Mouse (Mus musculus): ENCODE measurements around the gene Prkg1.
"Not testable (repeated sequence)": the region's sequence is repeated elsewhere in the genome, so short reads cannot be mapped to it uniquely, and the experiment has no call there.

Gene Prkg1

DNA sequence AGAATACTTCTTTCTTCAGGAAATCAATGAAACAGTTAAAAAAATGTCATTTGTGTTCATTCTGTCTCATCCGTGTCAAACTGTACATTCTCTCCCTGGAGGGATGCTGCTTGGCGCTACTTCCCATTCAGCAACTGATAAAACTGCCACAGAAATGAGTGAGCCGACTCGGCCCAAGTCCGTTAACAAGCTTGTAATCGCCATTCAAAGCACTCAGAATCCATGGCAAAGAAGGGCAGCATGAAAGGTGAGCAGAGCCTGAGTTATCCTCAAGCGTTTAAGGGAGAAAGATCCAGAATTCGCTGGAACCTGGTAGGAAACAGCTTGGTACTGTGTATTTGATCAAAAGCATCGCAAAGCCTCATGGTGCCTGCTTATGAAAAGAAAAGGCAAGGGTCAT, 339.6 kb downstream of the Prkg1 start:
- DNase-seq: no peak

DNA sequence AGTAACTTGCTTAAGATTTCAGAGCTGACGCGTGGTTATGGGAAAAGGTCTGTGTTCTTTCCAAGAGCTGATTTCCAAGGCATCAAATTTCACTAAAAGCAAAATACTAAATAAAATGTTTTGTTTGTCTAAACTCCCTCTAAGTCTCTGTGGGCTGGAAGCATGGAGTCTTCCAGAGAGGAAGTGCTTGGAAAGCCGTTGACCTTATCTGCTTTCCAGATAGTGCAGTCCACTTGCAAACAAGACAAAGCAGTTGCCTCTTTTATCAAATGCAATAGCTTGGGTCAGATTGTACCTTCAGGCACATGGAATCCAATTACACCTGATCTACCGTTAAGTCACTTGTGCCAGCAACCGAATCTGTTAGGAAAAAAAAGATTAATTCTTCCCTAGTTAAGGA, 340.5 kb downstream of the Prkg1 start:
- DNase-seq: no peak

DNA sequence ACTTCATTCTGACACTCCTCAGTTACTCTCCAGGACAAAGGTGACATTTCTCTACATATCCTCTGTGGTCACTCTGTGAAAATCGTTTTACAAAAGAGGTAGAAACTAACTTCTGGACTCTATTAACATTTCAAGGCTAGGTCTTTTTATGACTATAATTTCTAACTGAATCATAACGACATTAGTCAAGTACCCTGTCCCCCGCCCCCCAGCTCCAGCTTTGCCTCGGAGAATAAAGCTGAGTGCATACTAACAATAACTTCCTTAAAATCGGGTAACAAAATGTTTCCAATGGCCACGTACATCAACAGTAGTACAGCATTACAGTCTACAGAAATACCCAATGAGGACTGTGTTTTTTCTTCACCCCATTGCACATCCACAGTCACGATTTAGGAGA, 351.3 kb downstream of the Prkg1 start:
- no peak for DNase-seq

DNA sequence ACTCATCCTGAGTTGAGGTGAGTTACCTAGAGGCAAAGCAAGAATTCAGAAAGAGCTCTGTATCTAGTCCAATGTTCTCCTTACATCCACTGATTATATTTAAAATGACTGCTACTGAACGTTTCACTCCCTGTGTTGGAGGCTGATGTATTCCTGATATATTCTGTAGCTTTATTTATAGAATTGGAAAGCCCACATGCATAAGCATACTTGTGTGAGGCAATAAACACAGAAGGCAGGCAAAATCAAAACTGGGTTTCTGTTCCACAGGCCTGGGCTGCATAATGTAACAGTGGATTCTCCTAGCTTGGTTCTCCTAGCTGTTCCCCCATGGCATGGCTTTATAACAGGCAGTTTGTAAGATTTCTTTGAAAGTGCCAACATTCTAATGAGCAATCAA, 368.7 kb downstream of the Prkg1 start:
- no peak for DNase-seq

DNA sequence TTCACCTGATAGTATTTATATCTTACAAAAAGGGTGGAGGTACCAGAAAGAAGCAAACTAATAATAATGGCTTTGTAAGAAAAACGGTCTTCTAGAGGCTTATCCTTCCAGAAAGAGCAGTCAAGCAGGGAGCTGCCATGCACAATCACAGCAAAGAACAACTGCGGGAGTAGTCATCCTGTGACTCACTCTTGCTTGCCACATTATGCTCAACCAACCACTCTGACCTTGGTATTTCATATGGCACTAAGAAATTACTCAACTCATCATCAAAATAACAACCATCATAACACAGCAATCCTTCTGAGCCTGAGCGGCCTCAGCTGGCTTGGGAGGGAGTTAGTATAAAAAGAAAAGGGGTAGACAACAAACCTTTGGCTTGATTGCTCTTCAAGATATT, 379.5 kb downstream of the Prkg1 start:
- DNase-seq: no peak

DNA sequence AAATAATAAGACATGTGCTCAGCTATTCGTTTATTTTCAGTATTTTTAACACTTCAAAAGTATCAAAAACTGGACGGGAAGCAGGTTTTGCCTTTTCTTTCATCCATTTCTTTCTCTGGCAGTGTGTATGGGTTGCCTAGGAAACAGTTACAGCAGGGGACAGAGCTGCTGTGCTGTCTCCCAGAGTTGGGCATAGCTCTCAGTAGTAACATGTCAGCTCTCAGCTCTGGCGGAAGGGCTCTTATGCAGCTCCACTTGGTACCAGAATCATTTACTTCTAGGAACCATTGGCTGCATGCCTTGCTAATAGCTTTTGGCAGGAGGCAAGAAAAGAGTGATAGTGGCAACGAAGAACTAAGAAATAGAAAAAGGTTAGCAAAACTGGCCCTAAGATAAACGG, 381.0 kb downstream of the Prkg1 start:
- no peak for DNase-seq

DNA sequence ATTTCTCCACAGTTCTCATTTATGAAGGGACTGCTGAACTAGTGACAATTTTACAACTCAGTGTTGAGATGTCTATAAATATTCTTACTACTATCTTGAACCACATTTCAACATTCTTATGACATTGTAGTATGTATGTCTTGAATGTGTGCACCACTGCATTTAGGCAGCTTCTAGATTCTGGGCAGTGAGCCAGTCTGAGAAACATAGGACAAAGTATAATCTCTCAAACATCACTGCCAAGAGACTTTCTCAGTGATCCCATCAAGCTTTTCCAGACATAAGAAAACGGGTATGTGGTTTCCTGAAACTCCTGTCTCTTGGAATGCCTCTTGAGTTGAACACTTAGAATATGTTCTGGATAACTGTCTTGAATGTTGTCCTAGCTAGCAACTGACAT, 394.7 kb downstream of the Prkg1 start:
- no peak for DNase-seq

DNA sequence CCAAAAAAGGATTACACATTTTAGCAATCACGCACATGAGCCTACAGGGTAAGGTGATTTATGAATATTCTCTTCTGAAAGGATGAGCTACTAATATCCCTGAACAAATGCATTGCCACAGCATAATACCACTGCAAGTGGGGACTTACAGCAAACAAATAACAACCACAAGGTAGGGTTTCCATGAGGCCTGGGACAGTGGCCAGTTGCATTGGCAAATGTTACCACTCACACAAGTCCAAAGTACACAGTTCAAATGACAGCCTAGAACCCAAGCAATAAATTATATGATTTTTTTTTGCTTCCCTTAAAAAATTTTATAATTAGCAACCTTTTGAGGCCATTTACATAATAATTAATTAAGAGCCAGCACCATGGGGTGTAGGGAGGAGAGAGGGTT, 395.7 kb downstream of the Prkg1 start:
- peak; percentile 20 for DNase-seq

DNA sequence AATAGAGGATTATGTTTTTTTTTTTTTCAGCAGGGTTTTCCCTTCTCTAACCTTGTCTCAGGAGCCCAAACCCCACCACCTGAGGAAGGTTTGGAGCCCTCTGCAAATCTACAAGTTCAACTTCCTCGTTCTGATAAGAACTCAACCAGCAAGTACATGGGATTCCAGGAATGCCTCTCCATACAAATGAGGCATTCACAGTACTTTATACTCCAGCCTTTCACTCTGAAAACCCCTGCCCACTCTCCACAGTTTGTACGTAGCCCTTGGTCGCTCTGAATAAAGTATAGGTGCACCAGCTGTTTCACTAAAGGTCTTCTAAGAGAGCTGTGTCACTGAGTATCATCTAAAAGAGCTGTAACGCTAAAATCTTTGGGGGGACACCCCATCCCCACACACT, 402.8 kb downstream of the Prkg1 start:
- DNase-seq: no peak

DNA sequence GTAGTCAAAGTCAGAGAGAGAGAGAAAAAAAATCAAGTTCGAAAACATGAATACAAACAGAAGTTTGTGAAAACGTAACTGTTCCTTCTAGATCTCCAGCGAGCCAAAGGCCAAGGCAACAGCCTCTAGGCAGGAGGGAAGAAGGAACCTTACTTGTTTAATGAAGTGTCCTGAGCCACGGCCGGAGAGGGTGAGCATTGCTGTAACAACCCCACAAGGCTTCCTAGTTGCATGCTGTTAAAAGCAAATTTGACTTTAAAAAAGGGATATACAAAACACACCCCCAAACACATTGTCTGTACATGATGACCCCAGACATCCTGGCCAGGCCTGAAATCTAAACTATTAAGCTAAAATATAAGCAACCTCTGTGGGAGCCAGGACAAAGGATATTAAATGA, 403.3 kb downstream of the Prkg1 start:
- DNase-seq: no peak

DNA sequence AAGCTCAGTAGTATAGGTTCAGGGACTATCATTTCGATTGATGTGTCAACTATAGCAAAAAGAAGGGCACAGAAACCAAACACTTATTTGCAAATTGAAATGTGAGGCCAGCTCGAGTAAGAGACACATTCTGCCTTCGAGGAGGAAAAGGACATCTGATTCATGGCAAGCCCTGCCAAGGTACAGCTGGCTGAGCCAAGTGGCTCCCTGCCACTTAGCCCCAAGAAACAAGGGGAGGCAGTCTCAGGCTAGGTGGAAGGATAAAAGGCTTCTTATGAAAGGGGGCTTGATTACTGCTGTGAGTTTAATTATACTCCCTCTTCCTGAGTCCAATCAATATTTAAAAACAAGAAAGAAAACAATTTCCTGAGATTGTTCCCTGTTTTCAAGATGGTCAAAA, 403.7 kb downstream of the Prkg1 start:
- peak; percentile 42 for DNase-seq

DNA sequence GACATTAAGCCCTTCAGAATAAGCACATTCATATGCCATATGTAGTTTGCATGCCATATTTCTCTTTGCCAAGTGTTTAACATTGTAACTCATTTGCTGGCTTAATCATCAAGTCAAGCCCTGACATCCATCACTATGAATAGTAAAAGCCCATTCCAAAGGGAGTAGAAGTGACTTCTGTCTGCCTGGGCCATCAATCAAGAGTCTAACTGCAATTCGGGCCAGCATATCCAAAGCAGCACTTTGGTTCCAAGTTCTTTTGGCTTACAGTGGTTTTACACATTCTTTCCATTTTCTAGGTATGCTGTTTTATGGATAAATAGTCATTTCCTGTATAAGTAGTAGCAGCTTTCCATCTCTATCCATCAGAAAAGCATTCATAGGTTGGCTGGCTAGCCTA, 409.9 kb downstream of the Prkg1 start:
- no peak for DNase-seq

DNA sequence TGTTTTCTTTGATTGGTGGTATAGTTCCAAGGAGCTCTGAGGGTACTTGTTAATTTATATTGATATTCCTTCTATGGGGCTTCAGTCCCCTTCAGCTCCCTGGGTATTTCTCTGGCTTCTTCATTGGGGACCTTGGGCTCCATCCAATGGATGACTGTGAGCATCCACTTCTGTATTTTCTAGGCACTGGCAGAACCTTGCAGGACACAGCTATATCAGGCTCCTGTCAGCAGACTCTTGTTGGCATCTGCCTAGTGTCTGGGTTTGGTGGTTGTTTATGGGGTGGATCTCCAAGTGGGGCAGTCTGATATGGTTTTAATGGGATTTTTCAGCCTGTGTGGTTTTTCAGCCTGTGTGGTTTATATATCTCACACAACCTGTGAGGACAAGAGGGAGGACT, 412.0 kb downstream of the Prkg1 start:
- not testable (repeated sequence) for DNase-seq

DNA sequence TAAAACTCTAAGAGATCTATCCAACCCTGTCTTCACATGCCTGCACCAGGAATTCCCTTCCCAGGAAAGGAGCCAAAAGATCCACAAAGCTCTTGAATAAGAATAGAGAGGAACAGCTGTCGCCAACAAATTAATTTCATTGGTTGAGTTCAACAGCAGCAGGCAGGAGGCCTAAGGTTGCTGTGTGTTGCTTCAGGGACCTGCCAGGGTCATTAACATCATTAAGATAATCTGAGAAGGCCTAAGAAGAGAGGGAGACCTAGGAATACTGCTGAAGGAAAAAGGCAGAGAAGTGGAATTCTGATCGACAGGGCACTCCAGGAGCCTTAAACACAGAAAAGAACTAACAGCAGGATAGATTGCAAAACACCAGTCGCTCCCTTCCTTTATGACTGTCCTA, 413.0 kb downstream of the Prkg1 start:
- DNase-seq: no peak

DNA sequence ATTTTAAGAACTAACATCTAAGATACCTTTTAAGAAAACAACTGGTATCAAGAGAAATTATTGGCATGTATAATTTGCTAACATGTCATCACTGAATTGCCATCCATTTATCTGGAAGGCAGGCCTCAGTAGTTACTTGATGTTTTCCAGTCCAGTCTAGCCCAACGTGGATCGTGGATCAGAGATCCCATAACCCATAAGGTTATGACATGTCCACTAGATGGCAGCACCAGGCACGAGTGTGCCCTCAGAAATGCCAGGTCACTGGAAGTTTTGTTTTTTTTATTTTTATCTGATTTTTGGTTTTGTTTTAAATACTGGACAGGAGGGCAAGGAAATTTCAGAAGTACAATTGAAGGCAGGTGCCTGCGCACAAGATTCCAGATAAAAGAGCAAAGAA, 422.7 kb downstream of the Prkg1 start:
- DNase-seq: peak; percentile 34

DNA sequence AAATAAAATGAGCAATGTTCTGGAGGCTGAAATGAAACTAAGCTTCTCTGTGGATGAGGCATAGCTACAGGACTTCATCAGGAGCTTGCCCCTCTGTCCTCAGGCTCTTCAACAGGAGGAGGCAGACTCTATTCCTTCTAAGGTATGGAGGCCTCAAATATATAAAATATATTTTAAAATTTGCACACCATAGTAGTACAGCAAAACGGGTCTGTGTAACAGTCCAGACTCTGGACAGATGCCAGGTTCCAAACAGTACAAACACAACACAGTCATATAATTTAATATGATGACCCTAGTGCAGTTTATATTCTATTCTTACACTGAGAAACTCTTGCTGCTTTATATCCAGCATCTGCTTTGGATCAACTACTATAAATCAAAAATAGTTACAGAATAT, 423.9 kb downstream of the Prkg1 start:
- DNase-seq: no peak

DNA sequence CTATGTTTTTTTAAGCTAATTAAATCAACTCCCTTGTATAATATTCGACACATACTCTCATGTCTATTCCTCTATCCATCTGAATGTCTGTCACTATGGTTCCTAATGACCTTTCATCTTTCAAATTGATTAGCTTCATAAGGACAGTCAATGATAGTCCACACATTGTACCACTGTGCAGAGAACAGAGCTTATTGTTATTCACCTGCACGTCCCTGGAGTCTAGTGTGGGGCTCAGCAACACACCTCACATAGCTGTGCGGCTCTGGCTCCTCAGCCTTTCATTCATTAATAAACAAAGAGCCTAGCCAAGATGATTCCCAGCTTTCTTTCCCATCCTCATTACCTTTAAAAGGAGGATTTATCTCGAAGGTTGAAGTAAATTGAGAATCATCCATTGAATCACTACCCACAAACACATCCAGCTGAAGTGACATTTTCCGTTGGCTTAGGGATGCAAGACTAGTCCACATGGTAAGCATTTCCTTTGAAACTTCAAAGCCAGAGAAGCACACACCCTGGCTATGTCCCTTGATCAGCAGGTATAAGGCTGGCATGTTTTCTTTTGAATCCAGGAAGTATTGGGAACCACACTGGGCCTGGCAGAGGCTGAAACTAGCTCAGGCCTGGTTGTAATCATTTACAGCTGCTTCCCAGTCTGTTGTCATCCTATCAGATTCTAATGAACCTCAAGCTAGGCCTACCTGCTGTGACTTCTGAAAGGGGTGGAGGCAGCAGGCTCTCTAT, 426.3 kb downstream of the Prkg1 start:
- DNase-seq: no peak

DNA sequence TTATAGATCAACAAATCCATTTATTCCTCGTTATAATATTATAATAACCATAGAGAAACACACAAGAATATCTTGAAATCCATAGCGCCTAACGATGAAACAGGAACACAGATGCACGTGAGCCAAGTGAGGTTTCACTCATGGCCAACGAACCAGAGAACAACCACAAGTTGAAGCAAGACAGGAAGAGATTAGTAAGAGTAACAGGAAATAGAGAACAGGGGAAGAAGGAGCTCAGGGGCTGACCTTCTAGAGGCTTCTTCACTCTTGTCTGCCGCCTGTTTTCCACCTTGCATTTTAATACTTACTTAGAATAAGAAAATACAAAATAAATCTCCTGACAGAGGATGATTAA, 427.0 kb downstream of the Prkg1 start:
- no peak for DNase-seq

DNA sequence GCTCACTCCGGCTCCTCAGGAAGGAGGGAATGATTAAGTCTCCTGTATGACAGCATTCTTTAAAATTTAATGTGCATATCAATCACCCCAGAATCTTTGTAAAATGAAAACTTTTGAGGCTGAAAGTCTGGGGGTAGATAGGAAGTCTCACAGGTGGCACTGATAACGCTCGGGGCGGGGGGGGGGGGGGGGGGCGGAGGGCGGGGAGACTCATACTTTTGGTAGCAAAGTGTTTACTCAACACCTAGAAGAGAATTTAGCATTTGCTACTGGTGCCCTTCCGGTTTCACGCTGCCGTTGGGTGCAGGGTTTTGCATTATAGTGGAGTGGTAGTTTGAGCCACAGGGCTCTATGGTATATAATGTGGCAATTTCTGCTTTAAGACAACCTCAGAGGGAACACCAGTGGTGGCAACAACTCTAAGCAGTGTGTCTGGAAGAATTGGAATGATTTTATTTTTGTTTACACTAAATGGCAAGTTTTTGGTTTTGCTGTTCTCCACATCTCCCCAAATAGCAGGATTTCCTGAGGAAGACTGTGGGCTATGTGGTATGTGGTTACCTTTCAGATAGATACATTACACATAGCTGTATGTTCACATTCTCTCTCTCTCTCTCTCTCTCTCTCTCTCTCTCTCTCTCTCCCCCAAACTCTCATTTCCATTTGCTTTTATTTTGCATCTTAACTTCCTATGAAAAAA, 427.5 kb downstream of the Prkg1 start:
- DNase-seq: no peak

DNA sequence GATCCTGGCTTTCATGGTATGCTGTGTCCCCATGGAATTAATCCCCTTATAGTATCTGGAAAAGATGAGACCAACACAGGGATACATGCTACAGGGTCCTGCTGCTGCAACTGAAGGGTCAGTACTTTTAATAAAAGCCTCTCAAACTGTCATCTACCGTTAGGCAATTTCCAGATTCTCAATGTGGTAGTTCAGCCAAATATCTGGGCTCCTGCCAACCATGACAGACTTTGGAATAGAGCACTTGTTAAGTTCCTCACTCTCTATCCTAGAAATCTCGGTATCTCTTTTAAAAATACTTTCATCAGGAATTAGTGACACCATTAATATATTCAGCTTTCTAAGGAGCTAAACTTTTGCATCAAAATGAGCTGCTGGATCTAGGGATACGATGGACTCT, 428.5 kb downstream of the Prkg1 start:
- no peak for DNase-seq

DNA sequence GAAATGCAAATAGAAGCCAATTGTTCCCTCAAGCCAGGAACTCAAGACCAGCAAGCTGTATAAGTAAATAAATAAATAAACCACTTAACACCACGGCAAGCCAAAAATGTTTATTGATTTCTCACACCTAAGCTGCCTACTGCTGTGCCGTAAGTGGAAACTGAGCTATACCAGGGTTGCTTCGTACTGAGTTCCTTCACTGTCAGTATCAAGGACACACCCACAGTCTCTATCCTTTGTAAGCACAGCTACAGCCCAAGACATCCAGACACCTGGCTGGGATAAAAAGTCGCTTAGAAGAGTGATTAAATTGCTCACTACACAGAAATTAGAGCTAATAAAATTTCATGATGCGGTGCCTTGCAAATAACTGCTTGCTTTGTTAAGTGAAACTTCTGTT, 434.9 kb downstream of the Prkg1 start:
- no peak for DNase-seq

DNA sequence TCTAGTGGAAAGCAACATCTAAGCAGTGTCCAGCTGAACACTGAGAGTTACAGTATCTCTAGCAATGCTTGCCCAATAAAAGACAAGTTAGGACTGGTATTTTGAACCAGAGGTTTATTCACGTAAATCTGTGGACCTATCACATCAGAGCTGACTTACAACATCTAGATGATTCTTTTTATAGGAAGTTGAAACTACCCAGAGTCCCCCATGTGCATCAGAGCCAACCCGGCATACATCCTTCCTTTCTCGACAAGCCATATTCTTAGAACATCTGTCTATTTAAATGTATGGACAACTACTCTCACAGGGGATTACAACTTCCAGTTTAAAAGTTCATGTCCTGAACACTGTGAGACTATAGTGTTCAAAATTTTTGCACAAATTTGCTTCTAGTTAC, 460.1 kb downstream of the Prkg1 start:
- no peak for DNase-seq

DNA sequence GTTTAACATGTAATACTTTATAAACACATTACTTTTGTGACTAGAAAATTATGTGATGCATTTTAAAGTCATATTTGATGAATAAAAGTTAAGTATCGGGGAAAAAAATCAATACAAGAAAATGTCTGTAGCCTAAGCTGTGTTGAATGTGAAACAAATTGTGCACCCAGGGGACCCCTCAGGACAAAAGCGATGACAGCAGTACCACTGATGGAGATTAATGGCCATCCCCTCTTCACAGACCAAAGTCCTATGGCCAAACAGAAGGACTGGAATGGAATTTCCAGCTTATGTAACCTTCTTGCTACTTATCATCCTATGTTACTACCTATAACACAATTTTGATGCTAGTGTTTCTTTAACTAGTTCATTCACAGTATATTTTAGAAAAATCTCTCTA, 473.6 kb downstream of the Prkg1 start:
- DNase-seq: no peak

DNA sequence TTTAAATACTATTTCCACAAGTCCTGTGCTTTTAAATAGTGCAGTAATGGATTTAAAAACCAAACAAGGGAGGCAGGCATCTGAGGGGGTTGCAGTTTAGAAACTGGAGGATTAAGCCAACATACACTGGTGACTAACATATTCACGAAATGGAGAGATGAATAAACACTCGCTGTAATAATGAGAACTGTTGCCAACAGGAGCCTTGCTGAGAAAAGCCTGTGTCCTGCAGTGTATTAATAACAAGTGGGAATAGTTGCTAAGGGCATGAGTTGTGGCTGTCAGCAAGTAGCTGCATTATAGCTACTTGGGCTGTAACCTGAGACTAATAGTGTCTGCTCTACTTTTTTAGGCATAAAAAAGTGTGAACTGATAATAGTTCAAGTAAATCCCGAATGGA, 480.3 kb downstream of the Prkg1 start:
- DNase-seq: no peak

DNA sequence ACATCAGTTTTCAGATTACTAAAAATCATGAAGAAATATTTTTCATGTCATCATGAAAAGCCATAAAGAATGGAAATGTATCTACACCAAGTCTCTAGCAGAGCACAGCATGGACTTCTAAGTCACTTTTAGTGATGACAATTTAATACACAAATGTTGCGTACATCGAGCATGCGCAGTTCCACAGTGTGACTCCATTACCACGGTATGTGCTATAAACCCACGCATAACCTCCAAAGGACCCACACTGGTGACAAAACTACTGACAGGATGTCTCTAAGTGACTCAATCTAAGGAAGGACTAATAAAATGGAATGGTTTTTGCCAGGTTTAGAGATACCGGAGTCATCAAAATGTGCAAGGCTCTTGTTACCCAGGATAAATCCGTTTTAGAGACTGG, 480.7 kb downstream of the Prkg1 start:
- DNase-seq: no peak
